Mouse (Mus musculus) thymus, adult 2 months (tissue): ENCODE measurements around the gene Arhgap22. TPM values are rescaled to one million over a fixed set of nuclear protein-coding genes. Genes with fewer than 3 reads are reported as not detected.

Experiments used
- DNase-seq: peaks from one replicate; pipeline ENCODE4 v3.0.0; 2021
- H3K27ac ChIP-seq: fragments of 200-500 bp; 2 replicates; pipeline ENCODE4 v1.5.1; 2012; ENCODE audit warnings: low read length, control low read depth; ENCODE audit not compliant: control insufficient read depth, insufficient read depth
- H3K27me3 ChIP-seq: fragments of 200-500 bp; 2 replicates; pipeline ENCODE4 v1.6.1; 2012; ENCODE audit warnings: mild to moderate bottlenecking, low read length, moderate library complexity, mixed read lengths; ENCODE audit not compliant: control insufficient read depth, insufficient read depth
- H3K36me3 ChIP-seq: fragments of 200-500 bp; 2 replicates; pipeline ENCODE4 v1.6.1; 2012; ENCODE audit warnings: mild to moderate bottlenecking, low read length, moderate library complexity; ENCODE audit not compliant: control insufficient read depth, insufficient read depth
- H3K4me1 ChIP-seq: fragments of 200-500 bp; replicated peaks from 2 replicates; pipeline ENCODE4 v1.6.1; 2012; ENCODE audit warnings: low read length; ENCODE audit not compliant: control insufficient read depth, insufficient read depth
- H3K4me3 ChIP-seq: fragments of 200-500 bp; 2 replicates; pipeline ENCODE4 v1.5.1; 2012; ENCODE audit warnings: mild to moderate bottlenecking, low read length, control low read depth, moderate library complexity; ENCODE audit not compliant: control insufficient read depth, insufficient read depth
- CTCF ChIP-seq: fragments of 200-500 bp; IDR thresholded peaks from 2 replicates; pipeline ENCODE4 v1.5.1; 2012; ENCODE audit warnings: mild to moderate bottlenecking, control low read depth, low read length, moderate library complexity, borderline replicate concordance; ENCODE audit not compliant: control insufficient read depth, poor library complexity, insufficient read depth; ENCODE audit errors: extremely low read depth
- POLR2A ChIP-seq: fragments of 200-500 bp; IDR thresholded peaks from 2 replicates; pipeline ENCODE4 v1.6.1; 2012; ENCODE audit warnings: mild to moderate bottlenecking, low read length, control low read depth, moderate library complexity; ENCODE audit not compliant: control insufficient read depth, poor library complexity, insufficient read depth; ENCODE audit errors: extremely low read depth
- WGBS: fragments of 180-500 bp; shearing (Covaris S2); methylation state at CpG from one replicate; pipeline ENCODE4 v1.1.7; 2018; 5-methylcytosine and 5-hydroxymethylcytosine counted together
- polyA plus RNA-seq: library from polyadenylated mRNA; depleted of rRNA; stranded (reverse); fragments of >200 nt; gene quantifications from 2 replicates; pipeline ENCODE4 v1.2.3, GENCODE M21; 2012

The Arhgap22 gene
- polyA plus RNA-seq, 1 experiment: 16.2 TPM

DNA sequence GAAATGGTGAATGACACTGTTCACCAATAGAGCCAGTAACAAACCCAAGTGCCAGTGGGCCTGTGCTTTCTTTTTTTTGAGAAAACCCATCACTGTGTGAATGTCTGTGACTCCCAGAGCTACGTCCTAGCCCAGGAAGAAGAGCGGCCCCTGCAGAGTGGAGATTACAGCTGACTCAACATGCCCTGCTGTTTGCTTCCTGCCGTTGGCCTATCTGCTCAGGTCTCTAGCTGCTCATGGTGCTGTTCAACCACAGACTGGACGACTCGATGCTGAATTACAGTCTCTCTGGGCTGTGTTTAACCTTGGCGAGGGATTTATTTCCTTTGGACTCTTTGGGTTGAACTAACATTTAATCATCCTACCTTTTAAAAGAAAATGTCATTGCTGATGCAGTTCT, 10.9 kb upstream of the Arhgap22 start:
- Histone ChIP-seq H3K36me3 (no peaks in the 10 kb centered on the region), H3K27me3 (no peaks in the 10 kb centered on the region), H3K27ac (no peak overlapping the region; the same call in 1 of the 2 replicates), H3K4me3 (no peak overlapping the region), H3K4me1 (no peaks in the 10 kb centered on the region)
- WGBS: 39% methylated on average over 6 of the region's 6 CpGs
- no peak for TF ChIP-seq POLR2A
- TF ChIP-seq CTCF: no peak
- no peak for DNase-seq

GRCm38 (mm10) chr14:33203777-33204176, 10.0 kb upstream of the Arhgap22 start:
- Histone ChIP-seq H3K27me3 (no peaks in the 10 kb centered on the region), H3K4me1 (no peaks in the 10 kb centered on the region), H3K36me3 (no peaks in the 10 kb centered on the region), H3K27ac (no peak overlapping the region), H3K4me3 (no peak overlapping the region)
- WGBS: 92% methylated on average over 14 of the region's 14 CpGs
- TF ChIP-seq CTCF (no peak), POLR2A (no peak)
- no peak for DNase-seq

GRCm38 (mm10) chr14:33205280-33205965, 8.4 kb upstream of the Arhgap22 start:
- TF ChIP-seq POLR2A (no peak), CTCF (peak; percentile 36; the same call in 1 of the 2 replicates)
- Histone ChIP-seq H3K27me3 (no peaks in the 10 kb centered on the region), H3K27ac (no peak overlapping the region), H3K36me3 (no peaks in the 10 kb centered on the region), H3K4me1 (no peaks in the 10 kb centered on the region), H3K4me3 (no peak overlapping the region)
- WGBS: 52% methylated on average over 24 of the region's 24 CpGs
- no peak for DNase-seq

- peak; percentile 30 for DNase-seq
- no peaks in the 10 kb centered on the region for H3K27me3 ChIP-seq
- TF ChIP-seq CTCF: peak; percentile 36; the same call in 1 of the 2 replicates
- no peak for TF ChIP-seq POLR2A
- no peaks in the 10 kb centered on the region for H3K36me3 ChIP-seq
- WGBS: 19% methylated on average over 2 of the region's 2 CpGs
- H3K4me1 ChIP-seq: no peaks in the 10 kb centered on the region
- no peak overlapping the region for H3K27ac ChIP-seq
- H3K4me3 ChIP-seq: no peak overlapping the region
Measured at GRCm38 (mm10) chr14:33207011-33207410, 6.8 kb upstream of the Arhgap22 start.

GRCm38 (mm10) chr14:33208331-33208730, 5.5 kb upstream of the Arhgap22 start:
- no peak for DNase-seq
- no peak for TF ChIP-seq POLR2A
- no peak for TF ChIP-seq CTCF
- Histone ChIP-seq H3K36me3 (no peaks in the 10 kb centered on the region), H3K27me3 (no peaks in the 10 kb centered on the region), H3K4me3 (no peak overlapping the region), H3K27ac (no peak overlapping the region), H3K4me1 (no peaks in the 10 kb centered on the region)
- 83% methylated on average over 5 of the region's 5 CpGs for WGBS

- Histone ChIP-seq H3K4me3 (no peak overlapping the region), H3K27me3 (no peaks in the 10 kb centered on the region), H3K36me3 (no peaks in the 10 kb centered on the region), H3K4me1 (no peaks in the 10 kb centered on the region), H3K27ac (no peak overlapping the region)
- no peak for DNase-seq
- TF ChIP-seq POLR2A: no peak
- WGBS: 75% methylated on average over 8 of the region's 8 CpGs
Measured at GRCm38 (mm10) chr14:33210806-33211205, 3.0 kb upstream of the Arhgap22 start.
